Comparison of ENCODE assay signal across 10 mouse cellular contexts in genomic region chr17:28698245-28698644, GRCm38 (mm10). TPM values are rescaled to one million over a fixed set of nuclear protein-coding genes. Genes with fewer than 3 reads are reported as not detected.
DNase-seq lines count a peak whose midpoint lies in the region; ATAC-seq and TF ChIP-seq lines count a peak whose summit lies in the region.
"Had no signal": no experiment of that assay in that cellular context is flagged by ENCODE, and none has a peak within 500 bp of the region (broad histone marks: within the 10 kb centered on the region; RNA-seq: fewer than 3 reads in every experiment).

No protein-coding gene starts in this region.

- no peak overlapping the region for H3K4me2 ChIP-seq in limb, embryonic 15.5 days
- H3K4me2 ChIP-seq in forebrain, postnatal 0 days (ENCODE audit: low read depth), result no peak overlapping the region

- H3K9ac ChIP-seq in limb, embryonic 15.5 days, result no peak overlapping the region
- H3K9ac ChIP-seq in forebrain, postnatal 0 days, result no peak overlapping the region

- no peak for ATAC-seq in limb, embryonic 15.5 days (ENCODE audit: insufficient number of reproducible peaks, low FRiP score, low TSS enrichment, low read depth)
- ATAC-seq in forebrain, postnatal 0 days, result no peak

- peak; percentile 19 for DNase-seq in adrenal gland, postnatal 10 days
- DNase-seq in adrenal gland, adult 18-20 months (ENCODE audit: low spot score in 2 of 2), result no peak
- DNase-seq in limb, embryonic 10.5 days (ENCODE audit: low spot score), result no peak
- peak; percentile 32 for DNase-seq in cerebellum, adult 8-10 months
- peak; percentile 60 to 73 for DNase-seq in natural killer cell, adult 2 months (ENCODE audit: low spot score in 2 of 2)
- DNase-seq in frontal cortex, postnatal 10 days (ENCODE audit: low spot score in 2 of 2), result no peak
- DNase-seq in forebrain, postnatal 0 days, result no peak
- DNase-seq: kidney, adult 18-20 months; thymus, postnatal 4 days had no signal

- H3K9me3 ChIP-seq in limb, embryonic 15.5 days, result no peaks in the 10 kb centered on the region
- no peaks in the 10 kb centered on the region for H3K9me3 ChIP-seq in limb, embryonic 10.5 days (replicated peaks)
- H3K9me3 ChIP-seq in forebrain, postnatal 0 days (ENCODE audit: low read length), result no peaks in the 10 kb centered on the region

- peaks cover 35% of the 10 kb centered on the region for H3K4me1 ChIP-seq in limb, embryonic 15.5 days
- peaks cover 36% of the 10 kb centered on the region for H3K4me1 ChIP-seq in limb, embryonic 10.5 days
- H3K4me1 ChIP-seq in forebrain, postnatal 0 days (ENCODE audit: insufficient read depth), result peaks cover 31% of the 10 kb centered on the region

- no peak overlapping the region for H3K4me3 ChIP-seq in limb, embryonic 15.5 days
- no peak overlapping the region for H3K4me3 ChIP-seq in limb, embryonic 10.5 days
- no peak overlapping the region for H3K4me3 ChIP-seq in forebrain, postnatal 0 days (ENCODE audit: low read depth, low read length)

- H3K27ac ChIP-seq in limb, embryonic 15.5 days, result 0 out of 2 replicates have a peak overlapping the region, but pooled peaks have one; percentile 6
- no peak overlapping the region for H3K27ac ChIP-seq in limb, embryonic 10.5 days
- no peak overlapping the region for H3K27ac ChIP-seq in forebrain, postnatal 0 days (ENCODE audit: low read depth, low read length)

- TF ChIP-seq CTCF in forebrain, postnatal 0 days (IDR thresholded peaks at IDR 0.05; ENCODE audit: low read depth), result no peak

- H3K27me3 ChIP-seq in limb, embryonic 15.5 days, result no peaks in the 10 kb centered on the region
- H3K27me3 ChIP-seq in limb, embryonic 10.5 days (ENCODE audit: low read depth, poor library complexity, severe bottlenecking), result no peaks in the 10 kb centered on the region
- no peaks in the 10 kb centered on the region for H3K27me3 ChIP-seq in forebrain, postnatal 0 days (ENCODE audit: insufficient read depth, low read length)

- no peaks in the 10 kb centered on the region for H3K36me3 ChIP-seq in limb, embryonic 15.5 days
- peaks cover 14% of the 10 kb centered on the region for H3K36me3 ChIP-seq in limb, embryonic 10.5 days
- H3K36me3 ChIP-seq in forebrain, postnatal 0 days (ENCODE audit: insufficient read depth), result 0 out of 2 replicates have a peak, but pooled peaks cover 3% of the 10 kb centered on the region

- 49% methylated on average over 4 of the region's 4 CpGs for WGBS in limb, embryonic 15.5 days
- WGBS in limb, embryonic 10.5 days, result 61% methylated on average over 4 of the region's 4 CpGs
- WGBS in forebrain, postnatal 0 days, result 13% methylated on average over 4 of the region's 4 CpGs

RNA-seq across cellular contexts. Expression of gene Mapk14, which starts 7.1 kb away (rescaled TPM):
- 10 to 100 TPM; 63.6 to 74.4 TPM for total RNA-seq in adrenal gland, postnatal 10 days (2021)
- 10 to 100 TPM; 62.4 to 89.6 TPM for total RNA-seq in adrenal gland, adult 18-20 months (2021)
- polyA plus RNA-seq in limb, embryonic 15.5 days (2015; fragmentation: Nextera tagmentation; extraction: Ambion mirVana), result 37.9 and 45.2 TPM in 2 replicates
- 47.5 and 50.7 TPM in 2 replicates for polyA plus RNA-seq in limb, embryonic 10.5 days (2016; fragmentation: Nextera tagmentation; extraction: Ambion mirVana)
- total RNA-seq in forebrain, postnatal 0 days (2014; rRNA removed), result 28.7 and 33.5 TPM in 2 replicates
- polyA plus RNA-seq in forebrain, postnatal 0 days (2015; fragmentation: Nextera tagmentation; extraction: Ambion mirVana), result 16.6 and 20.4 TPM in 2 replicates

RNA-seq across cellular contexts. Expression of gene Slc26a8, which starts 8.2 kb away (rescaled TPM):
- total RNA-seq in adrenal gland, postnatal 10 days (2021), result 1 to 10 TPM; 1.4 to 4.7 TPM
- total RNA-seq in adrenal gland, adult 18-20 months (2021), result 1 to 10 TPM; 1.3 to 1.5 TPM
- 0.60 and 0.72 TPM in 2 replicates for polyA plus RNA-seq in limb, embryonic 15.5 days (2015; fragmentation: Nextera tagmentation; extraction: Ambion mirVana)
- 0.49 TPM in 1 of 2 replicates, not detected in the other for polyA plus RNA-seq in limb, embryonic 10.5 days (2016; fragmentation: Nextera tagmentation; extraction: Ambion mirVana)
- 2.0 and 3.3 TPM in 2 replicates for total RNA-seq in forebrain, postnatal 0 days (2014; rRNA removed)
- polyA plus RNA-seq in forebrain, postnatal 0 days (2015; fragmentation: Nextera tagmentation; extraction: Ambion mirVana), result 1.3 and 1.8 TPM in 2 replicates

RNA-seq across cellular contexts. Expression of gene AC170998.1, which starts 27.6 kb away (rescaled TPM):
- 1 to 10 TPM in 1 of 2 experiments, under 1 TPM in 1; 0.78 to 1.7 TPM for total RNA-seq in adrenal gland, postnatal 10 days (2021)
- total RNA-seq in adrenal gland, adult 18-20 months (2021), result 1 to 10 TPM in 1 of 2 experiments, not detected in 1; 1.6 TPM
- 1.9 and 2.4 TPM in 2 replicates for polyA plus RNA-seq in limb, embryonic 15.5 days (2015; fragmentation: Nextera tagmentation; extraction: Ambion mirVana)
- polyA plus RNA-seq in limb, embryonic 10.5 days (2016; fragmentation: Nextera tagmentation; extraction: Ambion mirVana), result 3.9 and 4.0 TPM in 2 replicates
- 1.2 and 5.6 TPM in 2 replicates for total RNA-seq in forebrain, postnatal 0 days (2014; rRNA removed)
- 1.7 TPM in 1 of 2 replicates, not detected in the other for polyA plus RNA-seq in forebrain, postnatal 0 days (2015; fragmentation: Nextera tagmentation; extraction: Ambion mirVana)

Comparison
In these comparisons a context has a peak if more than half of its experiments do, and no peak if none do; other contexts are left out.
1. DNase-seq: peak in adrenal gland, postnatal 10 days (single experiment), cerebellum, adult 8-10 months (single experiment) and natural killer cell, adult 2 months (2 of 2); none in adrenal gland, adult 18-20 months (0 of 2), limb, embryonic 10.5 days (single experiment), frontal cortex, postnatal 10 days (0 of 2) and forebrain, postnatal 0 days (single experiment).